Mouse (Mus musculus) embryonic facial prominence, embryonic 14.5 days (tissue): Measurements from ENCODE around the gene Marveld3. TPM values are rescaled to one million over a fixed set of nuclear protein-coding genes. Genes with fewer than 3 reads are reported as not detected.

Source experiments
- ATAC-seq: fragments of 200-750 bp; cut with Nextera tagmentation; 2 replicates; pipeline ENCODE4 v1.8.0; 2017; ENCODE audit warnings: low read depth, moderate number of reproducible peaks, moderate TSS enrichment
- DNase-seq: peaks from one replicate; pipeline ENCODE4 v3.0.0-alpha.2; 2015; ENCODE audit warnings: low spot score
- H3K27ac ChIP-seq: fragments of 300-500 bp; sonication (generic); replicated peaks from 2 replicates; pipeline ENCODE4 v1.5.1; 2014; ENCODE audit warnings: low read depth, mild to moderate bottlenecking, low read length, moderate library complexity
- H3K27me3 ChIP-seq: fragments of 300-500 bp; sonication (generic); replicated peaks from 2 replicates; pipeline ENCODE4 v1.6.1; 2014; ENCODE audit warnings: low read length; ENCODE audit not compliant: control insufficient read depth, insufficient read depth
- H3K36me3 ChIP-seq: fragments of 300-500 bp; sonication (generic); 2 replicates; pipeline ENCODE4 v1.6.1; 2014; ENCODE audit warnings: low read length, mixed read lengths; ENCODE audit not compliant: control insufficient read depth, insufficient read depth
- H3K4me1 ChIP-seq: fragments of 300-500 bp; sonication (generic); 2 replicates; pipeline ENCODE4 v1.6.1; 2014; ENCODE audit warnings: antibody characterized with exemption, low read length; ENCODE audit not compliant: control insufficient read depth, insufficient read depth
- H3K4me2 ChIP-seq: fragments of 300-500 bp; sonication (generic); 2 replicates; pipeline ENCODE4 v1.6.1; 2014; ENCODE audit warnings: low read depth, mild to moderate bottlenecking, low read length, moderate library complexity, mixed read lengths
- H3K4me3 ChIP-seq: fragments of 300-500 bp; sonication (generic); 2 replicates; pipeline ENCODE4 v1.5.1; 2014; ENCODE audit warnings: low read depth, mild to moderate bottlenecking, low read length
- H3K9ac ChIP-seq: fragments of 300-500 bp; sonication (generic); 2 replicates; pipeline ENCODE4 v1.6.1; 2014; ENCODE audit warnings: low read depth, mild to moderate bottlenecking, low read length, moderate library complexity, mixed read lengths
- H3K9me3 ChIP-seq: fragments of 300-500 bp; sonication (generic); 2 replicates; pipeline ENCODE4 v1.6.1; 2016; ENCODE audit warnings: low read length; ENCODE audit not compliant: control insufficient read depth
- polyA plus RNA-seq: library from polyadenylated mRNA; unstranded; fragments of >200 nt; fragmentation: Nextera tagmentation; extraction: Ambion mirVana; gene quantifications from 2 replicates; pipeline ENCODE4 v1.2.1, GENCODE M21; 2014

Gene Marveld3
- polyA plus RNA-seq, 1 experiment from 2014 or later = 2.1 TPM

DNA sequence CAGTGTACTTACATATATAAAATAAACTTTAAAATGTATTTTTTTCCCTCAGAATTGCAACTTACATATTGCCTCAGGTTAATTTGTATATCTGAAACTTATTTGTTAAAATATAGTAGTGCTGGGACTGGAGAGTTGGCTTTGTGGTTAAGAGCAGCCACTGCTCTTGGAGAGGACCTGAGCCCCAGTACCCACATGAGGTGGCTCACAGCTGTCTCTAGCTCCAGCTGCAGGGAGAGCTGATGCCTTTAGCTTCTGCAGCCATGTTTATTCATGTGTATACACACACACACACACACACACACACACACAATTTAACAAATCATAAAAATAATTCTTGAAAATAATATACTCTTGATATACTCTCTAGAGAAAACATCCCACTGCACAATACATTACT is 59.6 kb downstream of the Marveld3 start:
- no peak overlapping the region for H3K4me2 ChIP-seq
- H3K4me1 ChIP-seq = no peaks in the 10 kb centered on the region
- H3K9ac ChIP-seq = no peak overlapping the region
- ATAC-seq (no peak), DNase-seq (no peak)
- peaks cover 23% of the 10 kb centered on the region; the same call in 1 of the 2 replicates for H3K36me3 ChIP-seq
- no peak overlapping the region for H3K27ac ChIP-seq
- no peaks in the 10 kb centered on the region for H3K27me3 ChIP-seq
- no peak overlapping the region for H3K4me3 ChIP-seq
- H3K9me3 ChIP-seq = no peaks in the 10 kb centered on the region

Other genes starting within 250 kb of the Marveld3 start
- 7.9 and 9.2 TPM in 2 replicates for gene Atxn1l, start 224.5 kb downstream of the Marveld3 start, polyA plus RNA-seq
- gene Ap1g1, start 183.6 kb downstream of the Marveld3 start, polyA plus RNA-seq = 34.0 and 38.4 TPM in 2 replicates
- 2.8 and 2.9 TPM in 2 replicates for gene Phlpp2, start 93.7 kb downstream of the Marveld3 start, polyA plus RNA-seq
- gene Tat, start 28.2 kb upstream of the Marveld3 start, polyA plus RNA-seq = 0.08 TPM in 1 of 2 replicates, not detected in the other
- gene Chst4, start 77.5 kb upstream of the Marveld3 start, polyA plus RNA-seq = not detected in 2 replicates
- gene Zfp612, start 117.5 kb upstream of the Marveld3 start, polyA plus RNA-seq = 6.2 and 7.4 TPM in 2 replicates
- not detected in 2 replicates for gene Gm21964, start 139.0 kb upstream of the Marveld3 start, polyA plus RNA-seq
- gene Gm17720, start 140.6 kb upstream of the Marveld3 start, polyA plus RNA-seq = not detected in 2 replicates
- gene Calb2, start 206.0 kb upstream of the Marveld3 start, polyA plus RNA-seq = 14.7 and 17.5 TPM in 2 replicates